Mouse (Mus musculus) lung, embryonic 16.5 days (tissue): Measurements from ENCODE around the gene Fuz. TPM values are rescaled to one million over a fixed set of nuclear protein-coding genes. Genes with fewer than 3 reads are reported as not detected.
"Not testable (repeated sequence)": the region's sequence is repeated elsewhere in the genome, so short reads cannot be mapped to it uniquely, and the experiment has no call there.

Experiments used
- ATAC-seq: fragments of 200-750 bp; cut with Nextera tagmentation; 2 replicates; pipeline ENCODE4 v1.8.0; 2017; ENCODE audit warnings: low read depth, mild to moderate bottlenecking, moderate library complexity
- H3K27ac ChIP-seq: fragments of 300-500 bp; sonication (generic); 2 replicates; pipeline ENCODE4 v1.5.1; 2014; ENCODE audit warnings: mild to moderate bottlenecking, control low read depth, low read length
- H3K27me3 ChIP-seq: fragments of 300-500 bp; sonication (generic); 2 replicates; pipeline ENCODE4 v1.6.1; 2014; ENCODE audit warnings: low read depth, low read length, mixed read lengths; ENCODE audit not compliant: control insufficient read depth, insufficient read depth
- H3K36me3 ChIP-seq: fragments of 300-500 bp; sonication (generic); 2 replicates; pipeline ENCODE4 v1.6.1; 2014; ENCODE audit warnings: low read length; ENCODE audit not compliant: control insufficient read depth, insufficient read depth
- H3K4me1 ChIP-seq: fragments of 300-500 bp; sonication (generic); replicated peaks from 2 replicates; pipeline ENCODE4 v1.6.1; 2014; ENCODE audit warnings: low read length, mixed read lengths; ENCODE audit not compliant: control insufficient read depth, insufficient read depth
- H3K4me2 ChIP-seq: fragments of 300-500 bp; sonication (generic); 2 replicates; pipeline ENCODE4 v1.6.1; 2014; ENCODE audit warnings: low read depth, low read length, control low read depth
- H3K4me3 ChIP-seq: fragments of 300-500 bp; sonication (generic); 2 replicates; pipeline ENCODE4 v1.5.1; 2014; ENCODE audit warnings: mild to moderate bottlenecking, low read length, control low read depth
- H3K9ac ChIP-seq: fragments of 300-500 bp; sonication (generic); 2 replicates; pipeline ENCODE4 v1.6.1; 2014; ENCODE audit warnings: low read length, control low read depth
- H3K9me3 ChIP-seq: fragments of 300-500 bp; sonication (generic); 2 replicates; pipeline ENCODE4 v1.6.1; 2016; ENCODE audit warnings: low read length; ENCODE audit not compliant: control insufficient read depth
- WGBS: fragments of 180-500 bp; shearing (Covaris S2); extraction: QIAGEN DNeasy Blood & Tissue Kit; methylation state at CpG from one replicate; pipeline ENCODE4 v1.1.7; 2014; 5-methylcytosine and 5-hydroxymethylcytosine counted together
- polyA plus RNA-seq: library from polyadenylated mRNA; unstranded; fragments of >200 nt; fragmentation: Nextera tagmentation; extraction: Ambion mirVana; gene quantifications from 2 replicates; pipeline ENCODE4 v1.2.1, GENCODE M21; 2015

Gene Fuz
- polyA plus RNA-seq, 1 experiment from 2014 or later, result 24.3 TPM

- no peak for ATAC-seq
- Histone ChIP-seq H3K27me3 (no peaks in the 10 kb centered on the region), H3K4me2 (peak overlapping the region; percentile 65), H3K4me1 (peaks cover 47% of the 10 kb centered on the region), H3K36me3 (peaks cover 35% of the 10 kb centered on the region), H3K9me3 (no peaks in the 10 kb centered on the region), H3K27ac (peak overlapping the region; percentile 70), H3K9ac (peak overlapping the region; percentile 100), H3K4me3 (peak overlapping the region; percentile 96)
- 33% methylated on average over 19 of the region's 19 CpGs for WGBS
Observed at GRCm38 (mm10) chr7:44867010-44867702, 28.7 kb upstream of the Fuz start.

- H3K27ac ChIP-seq, result peak overlapping the region; percentile 70
- ATAC-seq, result no peak
- H3K36me3 ChIP-seq, result peaks cover 29% of the 10 kb centered on the region
- no peaks in the 10 kb centered on the region for H3K27me3 ChIP-seq
- H3K4me1 ChIP-seq, result peaks cover 47% of the 10 kb centered on the region
- 20% methylated on average over 9 of the region's 9 CpGs for WGBS
- no peaks in the 10 kb centered on the region for H3K9me3 ChIP-seq
- H3K4me2 ChIP-seq, result peak overlapping the region; percentile 65
- H3K9ac ChIP-seq, result peak overlapping the region; percentile 100
- peak overlapping the region; percentile 96 for H3K4me3 ChIP-seq
Observed at GRCm38 (mm10) chr7:44867802-44868201, 28.1 kb upstream of the Fuz start.

GRCm38 (mm10) chr7:44868465-44868864 lies 27.4 kb upstream of the Fuz start:
- H3K4me3 ChIP-seq, result peak overlapping the region; percentile 96
- H3K4me2 ChIP-seq, result peak overlapping the region; percentile 65
- H3K4me1 ChIP-seq, result peaks cover 52% of the 10 kb centered on the region
- peak overlapping the region; percentile 100 for H3K27ac ChIP-seq
- H3K27me3 ChIP-seq, result no peaks in the 10 kb centered on the region
- peak overlapping the region; percentile 100 for H3K9ac ChIP-seq
- peak; percentile 13; the same call in 1 of the 2 replicates for ATAC-seq
- H3K9me3 ChIP-seq, result no peaks in the 10 kb centered on the region
- peaks cover 23% of the 10 kb centered on the region for H3K36me3 ChIP-seq
- 3% methylated on average over 16 of the region's 16 CpGs for WGBS

GRCm38 (mm10) chr7:44868919-44869696 lies 26.8 kb upstream of the Fuz start:
- H3K4me3 ChIP-seq, result peak overlapping the region; percentile 96
- under 1% methylated on average over 81 of the region's 108 CpGs for WGBS
- ATAC-seq, result peak; percentile 65
- H3K9ac ChIP-seq, result peak overlapping the region; percentile 100
- H3K4me1 ChIP-seq, result peaks cover 52% of the 10 kb centered on the region
- no peaks in the 10 kb centered on the region for H3K9me3 ChIP-seq
- no peaks in the 10 kb centered on the region for H3K27me3 ChIP-seq
- peaks cover 16% of the 10 kb centered on the region for H3K36me3 ChIP-seq
- peak overlapping the region; percentile 65 for H3K4me2 ChIP-seq
- peak overlapping the region; percentile 100 for H3K27ac ChIP-seq

- Histone ChIP-seq H3K36me3 (peaks cover 8% of the 10 kb centered on the region), H3K27ac (peak within 1 kb of the TSS; percentile 100), H3K4me2 (peak within 1 kb of the TSS; percentile 65), H3K4me3 (peak within 1 kb of the TSS; percentile 96), H3K27me3 (no peaks in the 10 kb centered on the region), H3K9me3 (no peaks in the 10 kb centered on the region), H3K4me1 (peaks cover 47% of the 10 kb centered on the region), H3K9ac (peak within 1 kb of the TSS; percentile 100)
- ATAC-seq, result peak; percentile 92
- WGBS, result 2% methylated on average over 29 of the region's 29 CpGs
Observed at GRCm38 (mm10) chr7:44869697-44870528, 26.0 kb upstream of the Fuz start, which contains the start of gene Ptov1. TSS of gene Ptov1 (minus strand) at chr7:44869788.

GRCm38 (mm10) chr7:44870614-44871013 lies 25.3 kb upstream of the Fuz start:
- Histone ChIP-seq H3K27ac (peak overlapping the region; percentile 100), H3K4me2 (peak overlapping the region; percentile 65), H3K27me3 (no peaks in the 10 kb centered on the region), H3K4me3 (peak overlapping the region; percentile 96), H3K9me3 (no peaks in the 10 kb centered on the region), H3K9ac (peak overlapping the region; percentile 100), H3K4me1 (peaks cover 40% of the 10 kb centered on the region), H3K36me3 (0 out of 2 replicates have a peak, but pooled peaks cover 2% of the 10 kb centered on the region)
- no peak for ATAC-seq
- 80% methylated on average over 6 of the region's 6 CpGs for WGBS

- Histone ChIP-seq H3K36me3 (no peaks in the 10 kb centered on the region), H3K27me3 (no peaks in the 10 kb centered on the region), H3K4me2 (no peak overlapping the region), H3K9ac (no peak overlapping the region), H3K4me1 (peaks cover 35% of the 10 kb centered on the region), H3K4me3 (no peak overlapping the region), H3K27ac (no peak overlapping the region), H3K9me3 (no peaks in the 10 kb centered on the region)
- no peak for ATAC-seq
- 82% methylated on average over 1 of the region's 1 CpGs for WGBS
Observed at GRCm38 (mm10) chr7:44871181-44871580, 24.7 kb upstream of the Fuz start.

GRCm38 (mm10) chr7:44871774-44872173 lies 24.1 kb upstream of the Fuz start:
- H3K4me1 ChIP-seq, result peaks cover 29% of the 10 kb centered on the region
- 83% methylated on average over 2 of the region's 2 CpGs for WGBS
- H3K9ac ChIP-seq, H3K4me3 ChIP-seq, ATAC-seq, H3K9me3 ChIP-seq, H3K27me3 ChIP-seq, H3K27ac ChIP-seq, H3K36me3 ChIP-seq, H3K4me2 ChIP-seq: not testable (repeated sequence)
